Mouse (Mus musculus) fat pad, adult 2 months (tissue): Measurements from ENCODE around the gene Prpf6.

Source experiments
- DNase-seq: peaks from one replicate; pipeline ENCODE4 v3.0.0-alpha.2; 2011; ENCODE audit warnings: low read depth, low spot score; ENCODE audit errors: extremely low read depth

Gene Prpf6

DNA sequence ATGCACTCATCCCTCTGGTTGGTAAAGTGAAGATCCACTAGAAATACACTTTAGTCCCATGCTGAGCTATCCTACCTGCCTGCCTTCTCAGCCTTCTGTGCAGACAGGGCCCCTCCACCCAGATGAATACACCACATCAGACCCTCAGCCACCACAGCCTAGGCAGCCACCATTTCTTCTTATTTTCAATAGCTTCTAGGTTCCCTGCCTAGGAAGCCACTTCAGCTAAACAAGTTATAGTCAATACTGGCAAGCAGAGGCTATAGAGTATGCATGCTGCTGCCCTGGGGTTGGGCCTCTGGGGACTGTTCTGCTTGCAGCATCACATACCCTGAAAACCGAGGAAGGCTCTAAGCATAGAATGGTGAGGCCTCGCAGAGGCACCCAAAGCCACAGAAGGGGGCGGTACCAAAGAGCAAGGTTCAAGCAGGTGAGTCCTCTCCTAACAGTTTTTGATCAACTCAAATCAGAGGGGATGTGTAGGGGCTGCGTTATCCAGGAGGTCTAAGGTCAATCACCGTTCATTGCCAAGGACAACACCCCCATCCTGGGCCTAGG, at the start of gene Prpf6:
Gene Prpf6, plus strand, starts transcription at position 341 of the 558 bp plus-strand sequence.
- DNase-seq, result no peak

DNA sequence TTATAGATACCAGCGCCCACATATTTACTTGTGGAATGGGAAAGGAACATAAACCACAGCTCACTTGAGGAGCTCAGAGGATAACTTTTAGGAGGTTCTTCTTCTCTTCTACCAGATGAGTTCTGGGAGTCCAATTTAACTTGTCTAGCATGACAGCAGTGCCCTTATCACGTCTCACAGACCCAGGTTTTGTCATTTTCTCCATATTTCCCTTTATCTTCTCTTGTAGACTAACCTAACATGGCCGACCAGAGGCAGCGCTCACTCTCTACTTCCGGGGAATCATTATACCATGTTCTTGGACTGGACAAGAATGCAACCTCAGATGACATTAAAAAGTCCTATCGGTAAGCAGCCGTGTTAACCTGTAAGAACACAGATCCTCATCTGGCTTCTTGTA, 45.5 kb upstream of the Prpf6 start:
- no peak for DNase-seq

DNA sequence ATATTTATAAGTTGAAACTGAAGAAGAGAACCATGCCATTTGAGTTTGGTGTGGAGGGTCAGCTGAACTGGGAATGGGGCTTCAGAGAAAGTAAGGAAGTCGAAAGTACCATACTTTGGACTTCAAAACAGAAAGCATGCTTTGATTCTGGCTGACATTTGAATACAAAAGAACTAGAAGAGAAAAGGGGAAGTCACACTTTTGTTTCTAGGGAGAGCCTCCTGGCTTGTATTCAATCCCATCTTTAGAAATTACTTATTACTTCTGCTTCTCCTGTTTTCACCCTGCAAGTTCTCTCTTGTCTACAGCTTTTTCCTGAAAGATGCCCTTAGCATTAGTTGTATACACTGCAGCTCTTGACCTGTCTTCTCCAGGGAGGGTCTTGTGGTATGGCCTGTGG, 43.4 kb upstream of the Prpf6 start:
- no peak for DNase-seq

DNA sequence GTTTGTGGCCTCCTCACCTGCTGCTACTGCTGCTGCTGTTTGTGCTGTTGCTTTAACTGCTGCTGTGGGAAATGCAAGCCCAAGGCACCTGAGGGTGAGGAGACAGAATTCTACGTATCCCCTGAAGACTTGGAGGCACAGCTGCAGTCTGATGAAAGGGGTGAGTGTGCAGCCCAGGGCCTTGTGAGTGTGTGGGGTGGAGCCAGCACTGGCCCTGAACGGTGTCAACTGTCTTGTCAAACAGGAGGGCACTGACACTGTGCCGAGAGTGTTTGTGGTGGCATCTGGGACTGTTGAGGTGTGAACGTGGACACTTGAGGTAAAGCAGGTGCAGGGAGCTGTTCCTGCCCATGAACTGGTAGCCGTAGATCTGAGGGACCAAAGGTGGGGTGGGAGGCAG, 43.0 kb upstream of the Prpf6 start:
- no peak for DNase-seq

DNA sequence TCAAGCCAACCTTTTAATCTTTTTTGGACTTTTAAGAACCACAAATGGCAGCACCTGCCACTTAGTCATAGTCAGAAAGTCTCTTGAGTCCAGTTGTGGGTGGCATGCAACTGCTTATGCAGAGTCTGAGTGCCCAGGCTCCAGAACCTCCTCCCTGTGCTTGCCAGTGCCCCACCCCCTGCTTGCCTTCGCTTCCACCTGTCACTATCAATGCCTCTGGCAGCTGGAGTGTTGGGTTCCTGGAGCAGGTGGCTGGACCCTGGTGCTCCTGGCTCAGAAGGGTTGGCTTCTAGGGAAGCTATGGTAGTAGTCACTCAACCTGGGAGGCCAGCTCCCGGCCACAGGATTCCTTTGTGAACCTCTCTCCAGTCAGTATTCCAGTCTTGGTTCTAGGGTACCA, 41.4 kb upstream of the Prpf6 start:
- no peak for DNase-seq

DNA sequence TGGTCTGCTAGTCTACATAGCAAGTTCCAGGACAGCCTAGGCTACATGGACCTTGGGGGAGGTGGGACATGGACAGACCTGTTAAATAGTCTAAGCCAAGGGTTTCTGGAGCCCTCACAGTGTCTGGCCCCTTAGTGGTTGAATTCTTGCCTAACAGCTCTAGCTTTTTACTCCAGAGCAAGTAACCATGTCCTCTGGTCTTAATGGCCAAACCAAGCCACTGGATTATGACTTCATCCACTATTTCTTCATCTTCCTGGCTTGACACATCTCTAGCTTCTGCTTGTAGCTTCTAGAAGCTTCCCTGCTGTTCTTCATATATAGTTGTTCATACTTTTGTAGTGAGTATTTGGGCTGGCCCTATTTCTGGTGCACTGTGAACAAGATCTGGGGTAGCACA, 37.9 kb upstream of the Prpf6 start:
- no peak for DNase-seq

DNA sequence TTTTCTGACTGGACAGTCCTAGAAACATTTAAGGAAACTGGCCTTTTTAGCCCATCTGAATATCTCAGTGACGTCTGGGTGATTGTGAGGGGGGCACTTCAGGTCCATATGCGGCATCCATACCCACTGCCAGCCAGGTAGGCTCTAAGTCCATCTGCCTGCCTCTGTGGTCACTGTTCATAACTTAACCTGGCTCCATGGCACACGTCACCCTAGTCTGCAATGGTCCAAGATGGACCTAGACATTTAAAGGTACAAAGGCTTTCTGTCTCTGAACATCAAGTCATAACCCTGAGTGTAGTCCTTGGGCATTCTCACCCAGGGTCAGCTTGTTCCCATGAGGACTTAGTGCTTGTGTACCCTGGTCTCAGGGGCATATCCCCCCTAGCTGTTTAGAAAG, 24.3 kb upstream of the Prpf6 start:
- no peak for DNase-seq

DNA sequence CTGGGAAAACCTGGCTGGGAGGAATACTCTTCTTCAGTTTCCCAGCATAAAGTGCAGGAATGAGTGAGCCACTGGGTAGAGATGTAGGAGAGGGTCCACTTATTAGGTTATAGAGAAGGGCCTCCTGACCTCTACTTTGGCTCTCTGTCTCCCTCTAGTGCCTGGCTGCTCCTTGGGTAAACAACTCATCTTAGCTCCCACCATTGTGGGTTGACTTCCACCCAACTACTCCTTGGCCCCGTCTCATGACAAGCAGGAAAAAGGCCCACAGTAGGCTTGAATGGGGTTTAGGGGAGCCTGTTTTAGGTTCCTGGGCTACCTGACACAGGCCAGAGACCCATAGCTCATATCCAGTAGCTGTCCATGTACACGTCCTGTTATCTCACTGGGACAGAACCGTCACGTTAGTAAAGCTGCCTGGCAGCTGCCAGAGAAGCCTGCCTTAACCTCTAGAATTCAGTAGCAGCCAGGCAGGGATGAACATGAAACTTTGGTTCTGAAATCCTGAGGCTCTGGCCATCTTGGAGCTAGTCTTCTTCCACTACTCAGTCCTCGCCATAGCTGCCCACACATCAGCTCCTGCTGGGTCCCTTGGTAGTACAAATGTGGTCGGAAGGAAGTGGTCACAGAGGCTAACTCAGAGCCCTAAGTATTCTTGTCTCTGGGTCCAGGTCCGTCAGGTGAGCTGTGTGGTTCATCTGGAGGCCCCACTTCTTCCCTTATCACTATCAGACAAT, 23.2 kb upstream of the Prpf6 start:
- DNase-seq, result no peak

DNA sequence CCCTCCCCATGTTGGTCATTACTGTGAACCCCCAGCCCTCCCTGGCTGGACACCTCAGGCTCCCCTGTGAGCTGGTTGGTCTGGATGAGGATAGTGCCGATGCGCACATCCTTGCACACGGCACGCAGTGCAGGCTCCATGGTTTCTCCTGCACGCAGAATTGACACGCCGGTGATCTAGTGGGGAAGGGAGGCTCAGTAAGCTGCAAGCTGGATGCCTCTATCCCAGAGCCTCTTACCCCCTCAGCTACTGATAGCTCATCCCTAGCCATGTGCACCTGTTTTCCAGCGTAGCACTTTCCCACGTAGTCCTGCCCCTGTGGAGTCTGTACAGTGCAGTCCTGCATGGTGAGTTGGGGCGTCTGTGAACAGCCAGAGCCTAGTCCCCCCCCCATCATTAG, 21.8 kb upstream of the Prpf6 start:
- no peak for DNase-seq

DNA sequence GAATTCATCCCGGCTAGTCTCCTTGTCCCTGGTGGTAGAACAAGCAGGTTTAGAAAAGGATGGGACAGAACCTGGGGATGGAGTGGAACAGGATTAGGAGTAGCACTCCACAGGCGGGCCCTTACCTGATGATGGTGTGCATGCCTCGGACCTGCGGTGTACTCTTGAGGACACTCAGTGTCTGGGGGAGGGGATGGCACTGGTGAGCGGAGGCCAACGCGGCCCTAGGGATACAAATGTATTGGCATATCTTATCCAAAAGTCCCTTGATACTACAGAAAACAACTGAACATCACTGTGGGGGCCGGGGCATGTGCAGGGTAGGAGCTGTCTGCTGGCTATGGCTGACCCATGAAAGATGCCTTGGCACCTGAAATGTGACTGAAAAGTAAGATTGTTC, 21.3 kb upstream of the Prpf6 start:
- DNase-seq, result no peak

DNA sequence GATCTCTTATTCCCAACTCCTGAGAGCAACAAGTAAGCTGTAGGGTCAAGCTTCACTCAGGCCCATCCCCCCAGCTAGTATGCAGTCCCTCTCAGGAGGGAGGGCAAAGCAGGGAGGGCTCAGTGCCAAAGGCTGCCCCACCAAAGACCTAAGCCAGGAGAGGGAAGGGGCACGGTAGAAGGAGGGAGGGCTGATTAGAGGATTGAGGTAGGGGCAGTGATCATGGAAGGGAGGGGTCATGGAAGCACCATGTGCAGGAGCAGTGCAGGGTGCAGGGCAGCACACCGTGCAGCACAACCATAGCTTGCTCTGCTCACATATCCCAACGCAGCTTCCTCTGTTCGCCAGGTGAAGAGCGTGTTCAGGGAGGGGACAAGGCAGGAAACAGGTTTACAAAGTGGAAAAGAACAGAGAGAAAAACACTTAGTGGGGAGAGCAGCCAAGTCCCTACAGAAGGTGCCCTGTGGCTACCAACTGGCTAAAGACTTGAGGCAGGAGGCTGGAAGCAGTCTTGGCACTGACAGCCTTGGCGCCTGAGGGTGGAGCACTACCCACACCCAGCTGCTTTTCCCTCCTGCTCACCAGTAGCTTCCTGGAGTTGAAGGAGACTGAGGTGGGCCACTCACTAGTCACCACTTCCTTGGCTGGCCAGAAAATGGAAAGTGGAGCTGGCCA, 20.6 kb upstream of the Prpf6 start:
- no peak for DNase-seq

DNA sequence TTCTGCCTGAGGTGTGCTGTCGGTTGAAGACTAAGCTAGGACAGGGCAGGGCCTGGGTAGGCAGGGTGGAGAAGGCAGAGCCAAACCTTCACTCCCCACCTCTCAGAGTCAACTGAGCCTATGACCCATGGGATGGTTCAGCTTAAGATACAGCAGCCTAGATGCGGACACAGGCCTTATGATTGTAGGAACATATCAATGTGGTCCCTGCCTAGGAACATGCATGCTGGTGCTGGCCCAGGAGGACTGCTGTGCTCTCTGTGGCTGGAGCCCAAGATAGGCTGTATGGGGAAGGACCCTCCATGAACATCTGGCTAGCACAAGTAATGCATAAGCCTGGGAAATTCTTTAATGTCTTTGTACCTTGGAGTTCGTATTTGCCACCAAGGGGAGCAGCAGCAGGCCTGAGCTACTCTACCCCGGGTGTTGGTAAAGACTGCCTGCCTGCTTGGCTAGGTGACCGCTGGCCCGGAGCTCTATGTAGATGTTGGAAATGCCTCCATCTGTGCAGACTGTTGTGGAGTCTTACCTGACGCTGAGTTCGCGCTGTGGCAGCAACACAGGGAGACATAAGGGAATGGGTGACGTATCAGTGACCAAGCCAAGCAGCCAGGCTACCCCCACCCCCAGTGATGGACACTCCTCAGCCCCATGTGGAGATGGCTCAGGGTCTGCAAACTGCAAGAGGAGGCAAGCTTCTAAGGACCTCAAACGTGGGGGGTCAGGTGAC, 19.6 kb upstream of the Prpf6 start:
- DNase-seq, result no peak

DNA sequence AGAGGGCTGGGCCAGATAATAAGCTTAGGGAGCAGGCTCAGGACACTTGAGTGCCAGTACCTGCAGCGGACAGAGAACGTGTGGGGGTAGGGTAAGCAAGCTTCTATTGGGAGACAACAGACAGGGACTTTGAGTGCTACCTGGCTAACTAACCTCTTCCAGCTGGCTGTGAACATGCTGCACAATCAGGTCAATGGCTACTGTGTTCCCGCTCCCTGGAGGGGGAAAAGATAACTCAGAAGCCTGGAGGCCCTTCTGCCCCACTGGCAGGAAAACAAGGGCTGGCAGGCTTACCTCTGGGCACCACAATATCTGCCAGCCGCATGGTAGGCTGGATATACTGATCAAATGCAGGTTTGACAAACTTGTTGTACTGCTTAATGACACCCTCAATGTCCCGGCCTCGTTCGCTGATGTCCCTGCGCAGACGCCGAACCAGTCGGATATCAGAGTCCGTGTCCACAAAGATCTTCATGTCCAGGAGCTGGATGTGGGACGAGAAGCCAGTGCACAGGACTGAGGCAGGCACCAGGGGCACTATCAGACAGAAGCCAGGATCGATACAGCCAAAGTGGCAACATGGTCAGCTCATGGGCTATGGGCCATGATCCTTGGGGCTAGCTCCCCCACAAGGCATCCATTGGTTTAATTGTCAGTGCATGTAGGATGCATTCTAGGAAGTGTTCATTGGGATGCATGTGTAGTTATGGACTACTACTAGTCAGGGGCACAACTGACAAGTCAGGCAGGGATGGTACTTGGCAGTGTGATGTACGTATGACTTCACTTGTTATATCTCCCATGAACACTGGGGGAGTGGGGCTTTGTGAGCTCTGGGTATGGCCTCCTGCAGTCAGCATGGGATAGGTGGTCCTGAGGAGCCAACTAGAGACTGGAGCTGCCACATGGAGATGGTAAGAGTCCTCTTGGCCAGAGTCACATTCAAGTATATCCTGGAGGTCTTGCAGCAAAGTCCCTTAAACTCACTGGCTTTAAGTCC, 18.4 kb upstream of the Prpf6 start:
- no peak for DNase-seq

DNA sequence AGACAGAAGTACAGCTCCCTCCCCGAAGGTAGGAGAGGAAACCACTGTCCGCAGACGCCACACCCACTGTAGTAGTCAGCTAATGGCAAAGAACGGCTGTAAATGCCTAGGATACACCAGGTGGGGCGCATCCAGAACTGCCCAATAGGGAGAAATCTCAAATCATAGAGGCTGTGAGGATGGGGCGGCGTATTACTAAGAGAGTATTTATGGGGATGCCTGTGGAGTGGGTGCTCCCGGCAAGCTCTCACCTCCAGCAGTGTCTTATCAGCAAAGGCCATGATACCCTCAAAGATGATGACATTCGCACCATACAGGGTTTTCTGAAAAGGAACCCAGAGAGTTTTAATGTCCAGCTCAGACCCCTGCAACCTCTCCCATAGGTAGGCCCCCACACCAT, 17.7 kb upstream of the Prpf6 start:
- DNase-seq, result no peak

DNA sequence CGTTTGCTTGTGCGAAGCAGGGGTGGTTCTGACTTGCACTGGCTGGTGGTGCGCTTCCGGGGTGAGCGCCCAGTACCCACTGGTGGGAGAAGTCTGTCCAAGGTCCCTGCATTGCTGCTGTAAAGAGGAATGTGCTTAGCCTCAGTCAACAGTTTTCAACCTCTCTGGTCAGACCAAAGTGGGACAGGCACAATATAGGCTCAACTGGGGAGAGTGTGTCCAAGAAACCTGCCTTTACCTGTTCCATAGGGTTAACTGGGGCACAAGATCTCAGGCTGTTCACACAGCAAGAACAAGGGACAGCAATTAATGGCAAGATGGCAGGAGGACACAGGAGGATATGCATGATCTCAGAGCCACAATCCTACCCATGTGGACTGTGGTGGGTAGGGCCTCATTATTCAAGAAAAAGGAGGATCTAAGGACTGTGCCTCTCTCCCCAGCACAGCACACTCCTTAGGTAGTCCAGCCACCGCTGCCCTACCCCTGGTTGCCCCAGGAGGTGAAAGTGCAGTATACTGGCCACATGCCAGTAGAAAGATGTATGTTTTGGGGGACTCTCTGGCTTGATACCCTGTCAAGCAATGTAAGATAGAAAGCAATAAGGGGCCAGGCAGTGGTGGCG, 16.6 kb upstream of the Prpf6 start:
- DNase-seq, result no peak

DNA sequence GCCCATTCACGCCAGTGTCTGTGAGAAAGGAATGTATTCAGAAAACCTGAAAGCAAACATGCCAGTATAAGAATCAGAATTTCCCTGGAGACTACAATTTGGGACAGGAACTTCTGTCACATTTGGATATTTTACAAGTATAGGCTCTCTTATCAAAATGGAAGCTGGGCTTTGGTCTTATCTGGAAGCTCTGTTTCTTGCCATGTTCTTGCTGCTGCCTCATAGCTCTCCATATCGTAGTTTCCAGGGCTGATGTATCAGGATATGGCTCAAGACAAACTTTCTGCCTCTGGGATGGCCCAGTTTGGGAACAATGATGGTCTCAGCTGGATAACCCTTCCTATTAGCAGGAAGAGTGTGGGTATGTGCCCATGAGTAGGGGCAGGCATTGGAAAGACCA, 15.1 kb upstream of the Prpf6 start:
- no peak for DNase-seq

DNA sequence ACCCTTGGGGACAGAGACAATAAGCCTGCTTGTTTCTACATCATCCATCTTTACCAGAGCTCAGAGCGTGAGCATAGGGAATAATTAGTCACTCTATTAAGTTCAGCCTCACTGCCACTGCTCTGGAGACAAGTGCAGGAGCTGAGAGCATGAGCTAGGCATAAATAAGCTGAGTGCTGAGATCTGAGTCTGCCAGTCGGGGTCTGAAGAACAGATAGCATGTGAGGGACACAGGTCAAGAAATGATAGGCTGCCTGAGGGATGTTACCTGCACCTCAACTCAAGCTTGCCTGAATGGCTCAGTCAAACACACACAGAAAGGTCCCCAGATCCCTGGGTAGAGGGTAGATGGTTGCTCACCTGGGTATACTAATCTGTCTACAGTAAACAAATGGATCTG, 14.5 kb upstream of the Prpf6 start:
- DNase-seq, result no peak

DNA sequence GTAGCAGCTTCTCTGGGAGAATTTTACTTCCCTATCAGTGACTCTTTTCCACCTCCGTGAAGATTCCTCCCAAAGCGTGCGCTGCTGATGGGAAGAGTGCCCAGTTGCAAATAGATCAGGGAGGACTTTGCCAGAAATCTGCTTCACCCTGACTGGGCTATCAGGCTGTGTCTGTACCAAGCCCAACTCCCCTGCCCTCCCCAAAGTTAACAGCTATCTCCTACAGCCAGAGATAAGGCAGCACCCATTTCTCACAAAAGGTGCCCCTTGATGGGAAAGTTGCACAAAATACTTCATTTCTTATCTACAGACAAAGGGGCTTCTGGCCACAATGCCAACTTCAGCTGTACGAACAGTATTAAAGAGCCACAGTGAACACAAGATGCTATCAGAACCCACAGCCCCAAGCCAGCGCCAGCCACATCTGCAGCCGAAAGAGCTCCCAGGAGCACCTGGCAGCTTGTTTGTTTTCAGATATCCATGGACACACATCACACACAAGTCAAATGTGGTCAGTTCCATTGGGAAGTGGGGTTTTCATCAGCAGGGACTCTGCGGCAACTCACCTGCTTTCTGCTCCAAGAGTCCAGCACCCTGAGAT, 13.6 kb upstream of the Prpf6 start:
- DNase-seq, result no peak

DNA sequence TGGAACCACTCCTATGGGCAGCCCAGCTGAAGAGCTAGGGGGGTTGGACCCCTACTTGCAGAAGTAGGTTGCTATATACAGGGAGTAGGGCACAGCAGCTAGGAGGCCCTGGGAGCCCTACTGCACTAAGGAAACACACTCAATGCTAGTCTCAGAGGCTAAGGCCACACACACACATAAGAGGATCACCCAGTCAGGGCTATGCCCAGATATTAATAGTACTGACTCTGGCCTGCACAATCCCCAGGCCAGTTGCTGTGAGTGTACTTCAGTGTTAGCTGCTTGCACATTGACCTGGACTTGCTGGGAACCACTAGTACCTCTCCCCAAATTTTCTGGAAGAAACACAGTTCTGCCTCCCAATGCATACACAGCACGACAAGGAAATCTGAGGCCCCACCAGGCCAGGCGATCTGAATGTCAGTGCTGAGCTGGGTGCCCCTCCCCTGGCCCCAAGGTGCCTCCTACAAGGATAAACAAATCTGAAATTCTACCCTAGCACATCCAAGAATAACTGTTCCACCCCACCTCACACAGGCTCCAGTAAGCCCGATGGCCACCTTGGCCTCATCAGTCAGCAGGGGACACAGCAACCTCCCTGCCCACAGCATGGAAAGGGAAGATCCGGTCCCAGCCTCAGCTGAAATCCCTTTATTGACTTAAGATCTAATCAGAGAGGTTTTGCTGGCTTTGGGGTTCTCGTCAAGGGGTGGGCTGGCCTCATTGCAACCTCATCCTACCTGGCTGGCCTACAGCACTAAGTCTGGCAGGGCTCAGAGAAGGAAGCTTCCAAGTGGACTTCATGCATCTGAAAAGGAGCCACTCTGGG, 12.7 kb upstream of the Prpf6 start:
- no peak for DNase-seq
